Mouse (Mus musculus) forebrain, postnatal 0 days (tissue): ENCODE results near the gene 1110008L16Rik. TPM values are rescaled to one million over a fixed set of nuclear protein-coding genes. Genes with fewer than 3 reads are reported as not detected.
"Not testable (repeated sequence)": the region's sequence is repeated elsewhere in the genome, so short reads cannot be mapped to it uniquely, and the experiment has no call there.

Experiments used
- ATAC-seq: fragments of 200-750 bp; cut with Nextera tagmentation; 2 replicates; pipeline ENCODE4 v1.8.0; 2017; ENCODE audit warnings: mild to moderate bottlenecking, moderate library complexity
- DNase-seq: peaks from one replicate; pipeline ENCODE4 v3.0.0-alpha.2; 2015
- H3K27ac ChIP-seq: fragments of 300-500 bp; sonication (generic); 2 replicates; pipeline ENCODE4 v1.5.1; 2014; ENCODE audit warnings: low read depth, mild to moderate bottlenecking, antibody characterized with exemption, low read length, moderate library complexity, mixed read lengths
- H3K27me3 ChIP-seq: fragments of 300-500 bp; sonication (generic); 2 replicates; pipeline ENCODE4 v1.6.1; 2014; ENCODE audit warnings: mild to moderate bottlenecking, low read length, mixed read lengths; ENCODE audit not compliant: insufficient read depth
- H3K36me3 ChIP-seq: fragments of 300-500 bp; sonication (generic); 2 replicates; pipeline ENCODE4 v1.6.1; 2014; ENCODE audit warnings: mild to moderate bottlenecking, moderate library complexity; ENCODE audit not compliant: insufficient read depth
- H3K4me1 ChIP-seq: fragments of 300-500 bp; sonication (generic); 2 replicates; pipeline ENCODE4 v1.6.1; 2014; ENCODE audit warnings: antibody characterized with exemption; ENCODE audit not compliant: insufficient read depth
- H3K4me2 ChIP-seq: fragments of 300-500 bp; sonication (generic); 2 replicates; pipeline ENCODE4 v1.6.1; 2014; ENCODE audit warnings: low read depth, mild to moderate bottlenecking, moderate library complexity
- H3K4me3 ChIP-seq: fragments of 300-500 bp; sonication (generic); 2 replicates; pipeline ENCODE4 v1.5.1; 2014; ENCODE audit warnings: low read depth, low read length, mixed read lengths
- H3K9ac ChIP-seq: fragments of 300-500 bp; sonication (generic); 2 replicates; pipeline ENCODE4 v1.6.1; 2014; ENCODE audit warnings: mild to moderate bottlenecking
- H3K9me3 ChIP-seq: fragments of 300-500 bp; sonication (generic); 2 replicates; pipeline ENCODE4 v1.6.1; 2016; ENCODE audit warnings: low read length
- CTCF ChIP-seq: sonication (generic); IDR thresholded peaks from 2 replicates; pipeline ENCODE4 v1.5.1; 2016; ENCODE audit warnings: antibody characterized with exemption, control low read depth, low read depth
- WGBS: fragments of 180-500 bp; shearing (Covaris S2); extraction: QIAGEN DNeasy Blood & Tissue Kit; methylation state at CpG from one replicate; pipeline ENCODE4 v1.1.7; 2014; 5-methylcytosine and 5-hydroxymethylcytosine counted together
- polyA plus RNA-seq: library from polyadenylated mRNA; unstranded; fragments of >200 nt; fragmentation: Nextera tagmentation; extraction: Ambion mirVana; gene quantifications from 2 replicates; pipeline ENCODE4 v1.2.1, GENCODE M21; 2015
- total RNA-seq: library from RNA; depleted of rRNA; stranded (reverse); fragments of >200 nt; gene quantifications from 2 replicates; pipeline ENCODE4 v1.2.3, GENCODE M21; 2014; rRNA removed

The 1110008L16Rik gene
- total RNA-seq (12.7 and 15.6 TPM in 2 replicates), polyA plus RNA-seq (7.7 and 11.9 TPM in 2 replicates)

GRCm38 (mm10) chr12:55299336-55299735 is at the start of gene 1110008L16Rik:
Gene 1110008L16Rik (plus strand): TSS chr12:55299577.
- Histone ChIP-seq H3K4me3 (no peak within 1 kb of the TSS), H3K9ac (no peak within 1 kb of the TSS), H3K27me3 (no peaks in the 10 kb centered on the region), H3K9me3 (no peaks in the 10 kb centered on the region), H3K27ac (no peak within 1 kb of the TSS), H3K36me3 (peaks cover 37% of the 10 kb centered on the region), H3K4me2 (no peak within 1 kb of the TSS), H3K4me1 (peaks cover 27% of the 10 kb centered on the region)
- DNase-seq (no peak), ATAC-seq (no peak)
- no peak for TF ChIP-seq CTCF
- WGBS = 91% methylated on average over 5 of the region's 5 CpGs

DNA sequence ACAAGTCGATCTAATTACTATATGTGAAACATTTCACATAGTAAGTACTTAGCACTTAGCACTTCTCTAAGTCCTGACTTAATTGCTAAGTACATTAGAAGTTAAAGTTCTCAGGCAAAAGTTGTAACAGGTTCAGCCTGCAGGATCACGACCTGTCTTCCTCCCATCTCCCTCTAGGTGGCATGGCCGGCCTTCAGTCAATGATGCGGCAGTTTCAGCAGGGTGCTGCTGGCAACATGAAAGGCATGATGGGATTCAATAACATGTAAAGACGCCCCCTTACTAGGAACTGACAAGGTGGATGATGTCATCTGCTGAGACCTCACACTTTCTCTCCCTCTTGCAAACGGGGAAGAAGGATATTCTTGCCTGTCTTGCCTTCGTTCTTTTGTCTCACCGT is 37.4 kb upstream of the 1110008L16Rik start:
- not testable (repeated sequence) for H3K27me3 ChIP-seq, H3K4me1 ChIP-seq, H3K4me3 ChIP-seq, H3K4me2 ChIP-seq, H3K9ac ChIP-seq, H3K9me3 ChIP-seq, DNase-seq, ATAC-seq, H3K27ac ChIP-seq
- WGBS = no CpG with 5 or more reads among the region's 8 CpGs
- H3K36me3 ChIP-seq = peaks cover 20% of the 10 kb centered on the region

DNA sequence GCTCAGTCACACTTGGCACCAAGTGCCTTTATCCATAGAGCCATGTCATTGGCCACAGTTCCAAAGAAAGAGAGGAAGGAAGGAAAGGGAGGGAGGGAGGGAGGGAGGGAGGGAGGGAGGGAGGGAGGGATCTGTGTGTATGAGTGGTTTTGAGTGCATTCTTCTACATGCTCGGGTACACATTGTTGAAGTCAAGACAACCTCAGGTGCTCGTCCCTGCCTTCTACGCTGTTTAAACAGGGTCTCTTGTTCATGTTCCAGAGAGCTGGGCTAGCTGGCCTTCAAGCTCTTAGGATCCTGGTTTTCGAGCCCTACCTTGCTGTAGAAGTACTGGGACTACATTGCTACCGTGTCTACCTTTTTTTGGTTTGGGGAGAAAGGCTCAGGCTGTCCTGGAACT is 36.0 kb upstream of the 1110008L16Rik start:
- not testable (repeated sequence) for H3K9me3 ChIP-seq, H3K4me1 ChIP-seq, H3K27ac ChIP-seq, H3K27me3 ChIP-seq, DNase-seq, H3K9ac ChIP-seq, H3K4me2 ChIP-seq, ATAC-seq, H3K4me3 ChIP-seq
- no CpG with 5 or more reads among the region's 5 CpGs for WGBS
- peaks cover 11% of the 10 kb centered on the region for H3K36me3 ChIP-seq

DNA sequence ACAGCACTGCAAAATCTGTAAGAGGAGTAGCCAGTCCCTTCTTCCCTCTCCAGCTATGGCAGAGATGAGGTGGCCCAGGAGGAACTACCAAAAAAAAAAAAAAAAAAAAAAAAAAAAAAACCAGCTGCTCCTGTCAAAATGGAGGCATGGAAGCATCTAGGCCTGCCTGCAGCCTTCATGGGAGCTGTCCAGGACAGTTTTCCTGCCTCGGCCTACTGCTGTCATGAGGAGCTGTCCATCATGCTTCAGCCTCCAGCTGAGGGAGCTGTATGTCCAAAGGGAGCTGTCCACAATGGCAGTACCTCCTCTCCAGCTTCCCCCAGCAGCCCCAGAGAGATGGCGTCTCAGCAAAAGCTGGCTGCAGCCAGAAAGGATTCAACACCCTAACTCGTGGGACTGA is 27.1 kb upstream of the 1110008L16Rik start:
- Histone ChIP-seq H3K4me3 (no peak overlapping the region), H3K9me3 (no peaks in the 10 kb centered on the region), H3K9ac (no peak overlapping the region), H3K4me2 (no peak overlapping the region), H3K4me1 (no peaks in the 10 kb centered on the region), H3K36me3 (no peaks in the 10 kb centered on the region), H3K27me3 (no peaks in the 10 kb centered on the region), H3K27ac (no peak overlapping the region)
- ATAC-seq (no peak), DNase-seq (no peak)
- TF ChIP-seq CTCF = no peak
- WGBS = 70% methylated on average over 3 of the region's 3 CpGs

DNA sequence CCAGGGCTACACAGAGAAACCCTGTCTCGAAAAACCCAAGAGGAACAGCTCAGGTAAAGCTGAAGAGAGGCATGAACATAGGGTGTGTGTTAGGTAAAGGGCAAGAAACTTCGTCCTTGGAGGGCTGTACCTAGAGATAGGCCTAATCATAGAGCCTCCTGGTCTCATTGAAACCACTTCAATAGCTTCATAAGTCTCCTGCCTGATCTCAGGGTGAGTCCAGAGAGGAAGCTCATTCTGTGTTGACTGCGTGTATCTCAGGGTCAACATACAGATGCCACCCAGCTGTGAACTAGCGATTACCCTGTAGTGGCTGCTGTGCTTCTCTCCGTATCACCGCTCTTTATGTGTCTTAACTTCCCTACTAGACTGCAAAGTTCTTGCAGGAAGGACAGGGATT is 21.8 kb upstream of the 1110008L16Rik start:
- not testable (repeated sequence) for DNase-seq, H3K4me1 ChIP-seq, H3K27me3 ChIP-seq, H3K4me3 ChIP-seq, H3K36me3 ChIP-seq, H3K4me2 ChIP-seq, H3K27ac ChIP-seq, H3K9me3 ChIP-seq, ATAC-seq, H3K9ac ChIP-seq
- WGBS = 87% methylated on average over 3 of the region's 6 CpGs

- Histone ChIP-seq H3K27me3 (no peaks in the 10 kb centered on the region), H3K4me3 (no peak overlapping the region), H3K27ac (no peak overlapping the region), H3K9me3 (no peaks in the 10 kb centered on the region), H3K36me3 (peaks cover 47% of the 10 kb centered on the region), H3K4me2 (no peak overlapping the region), H3K4me1 (peaks cover 18% of the 10 kb centered on the region), H3K9ac (no peak overlapping the region)
- ATAC-seq (no peak), DNase-seq (no peak)
- no peak for TF ChIP-seq CTCF
- 93% methylated on average over 9 of the region's 9 CpGs for WGBS
Observed at GRCm38 (mm10) chr12:55298112-55298511, 1.3 kb upstream of the 1110008L16Rik start.

DNA sequence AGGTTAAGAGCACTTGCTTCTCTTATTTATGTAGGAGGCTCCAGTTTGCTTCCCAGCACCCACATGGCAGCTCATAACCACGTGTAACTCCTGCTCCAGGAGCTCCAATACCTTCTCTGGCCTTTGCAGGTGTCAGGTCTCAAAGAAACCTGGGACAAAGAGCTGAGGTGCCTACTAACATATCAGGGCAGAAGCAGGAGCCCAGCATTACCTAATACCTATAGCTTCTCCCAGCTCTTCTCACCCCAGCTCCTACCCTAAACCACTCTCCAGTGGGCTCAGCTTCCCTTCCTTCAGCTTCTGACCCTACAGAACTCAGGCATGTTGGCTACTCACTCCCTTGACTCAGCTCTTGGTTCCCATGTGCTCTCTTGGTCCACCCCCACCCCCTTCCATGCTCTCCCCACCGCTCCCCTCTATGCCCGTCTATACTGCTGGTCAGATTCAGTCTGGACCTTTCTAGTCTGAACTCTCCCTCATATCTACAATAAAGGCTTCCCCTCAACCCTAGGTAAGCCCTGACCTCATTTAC is 1.5 kb downstream of the 1110008L16Rik start:
- Histone ChIP-seq H3K4me2 (peak overlapping the region; percentile 66), H3K4me1 (peaks cover 27% of the 10 kb centered on the region), H3K36me3 (peaks cover 25% of the 10 kb centered on the region), H3K27me3 (no peaks in the 10 kb centered on the region), H3K9ac (no peak overlapping the region), H3K27ac (no peak overlapping the region), H3K4me3 (peak overlapping the region; percentile 69; the same call in 1 of the 2 replicates), H3K9me3 (no peaks in the 10 kb centered on the region)
- DNase-seq = no peak
- TF ChIP-seq CTCF = no peak
- WGBS = 83% methylated on average over 3 of the region's 3 CpGs
- ATAC-seq = no peak
